Mouse (Mus musculus) limb, embryonic 14.5 days (tissue): ENCODE measurements around the gene Nf2. TPM values are rescaled to one million over a fixed set of nuclear protein-coding genes. Genes with fewer than 3 reads are reported as not detected.
"Not testable (repeated sequence)": the region's sequence is repeated elsewhere in the genome, so short reads cannot be mapped to it uniquely, and the experiment has no call there.

Experiments
- ATAC-seq: fragments of 200-750 bp; cut with Nextera tagmentation; 2 replicates; pipeline ENCODE4 v1.8.0; 2017; ENCODE audit warnings: low read depth, moderate number of reproducible peaks, moderate TSS enrichment; ENCODE audit not compliant: low FRiP score
- DNase-seq: peaks from one replicate; pipeline ENCODE4 v3.0.0-alpha.2; 2015; ENCODE audit warnings: low spot score
- H3K27ac ChIP-seq: fragments of 300-500 bp; sonication (generic); replicated peaks from 2 replicates; pipeline ENCODE4 v1.5.1; 2014; ENCODE audit warnings: low read depth, mild to moderate bottlenecking, low read length, moderate library complexity, mixed read lengths
- H3K27me3 ChIP-seq: fragments of 300-500 bp; sonication (generic); 2 replicates; pipeline ENCODE4 v1.6.1; 2014; ENCODE audit warnings: low read length, mixed read lengths; ENCODE audit not compliant: control insufficient read depth, insufficient read depth
- H3K36me3 ChIP-seq: fragments of 300-500 bp; sonication (generic); 2 replicates; pipeline ENCODE4 v1.6.1; 2014; ENCODE audit warnings: mild to moderate bottlenecking, low read length, moderate library complexity, mixed read lengths; ENCODE audit not compliant: control insufficient read depth, insufficient read depth
- H3K4me1 ChIP-seq: fragments of 300-500 bp; sonication (generic); 2 replicates; pipeline ENCODE4 v1.6.1; 2014; ENCODE audit warnings: antibody characterized with exemption, low read length, mixed read lengths; ENCODE audit not compliant: control insufficient read depth, insufficient read depth
- H3K4me2 ChIP-seq: fragments of 300-500 bp; sonication (generic); replicated peaks from 2 replicates; pipeline ENCODE4 v1.6.1; 2014; ENCODE audit warnings: low read depth, mild to moderate bottlenecking, low read length, moderate library complexity; ENCODE audit not compliant: severe bottlenecking
- H3K4me3 ChIP-seq: fragments of 300-500 bp; sonication (generic); replicated peaks from 2 replicates; pipeline ENCODE4 v1.5.1; 2014; ENCODE audit warnings: low read length
- H3K9ac ChIP-seq: fragments of 300-500 bp; sonication (generic); 2 replicates; pipeline ENCODE4 v1.6.1; 2014; ENCODE audit warnings: mild to moderate bottlenecking, low read depth, low read length, moderate library complexity; ENCODE audit not compliant: severe bottlenecking
- H3K9me3 ChIP-seq: fragments of 300-500 bp; sonication (generic); 2 replicates; pipeline ENCODE4 v1.6.1; 2016; ENCODE audit warnings: low read length; ENCODE audit not compliant: control insufficient read depth
- POLR2A ChIP-seq: fragments of 200-500 bp; IDR thresholded peaks from 2 replicates; pipeline ENCODE4 v1.8.0; 2012; ENCODE audit warnings: inconsistent platforms, mild to moderate bottlenecking, moderate library complexity, borderline replicate concordance; ENCODE audit not compliant: insufficient read depth, insufficient read length; ENCODE audit errors: extremely low read depth
- WGBS: fragments of 180-500 bp; shearing (Covaris S2); extraction: QIAGEN DNeasy Blood & Tissue Kit; methylation state at CpG from one replicate; pipeline ENCODE4 v1.1.7; 2014; 5-methylcytosine and 5-hydroxymethylcytosine counted together
- polyA plus RNA-seq, 2 experiments: library from polyadenylated mRNA; depleted of rRNA in 1 of 2; stranded (reverse) in 1 of 2; unstranded in 1 of 2; fragments of >200 nt; fragmentation: Nextera tagmentation in 1 of 2; extraction: Ambion mirVana in 1 of 2; gene quantifications; 2 replicates each; pipeline versions ENCODE4 v1.2.1 to v1.2.3; 2012 to 2014

Gene Nf2
- polyA plus RNA-seq, 2 experiments = 37.7 to 64.9 TPM

DNA sequence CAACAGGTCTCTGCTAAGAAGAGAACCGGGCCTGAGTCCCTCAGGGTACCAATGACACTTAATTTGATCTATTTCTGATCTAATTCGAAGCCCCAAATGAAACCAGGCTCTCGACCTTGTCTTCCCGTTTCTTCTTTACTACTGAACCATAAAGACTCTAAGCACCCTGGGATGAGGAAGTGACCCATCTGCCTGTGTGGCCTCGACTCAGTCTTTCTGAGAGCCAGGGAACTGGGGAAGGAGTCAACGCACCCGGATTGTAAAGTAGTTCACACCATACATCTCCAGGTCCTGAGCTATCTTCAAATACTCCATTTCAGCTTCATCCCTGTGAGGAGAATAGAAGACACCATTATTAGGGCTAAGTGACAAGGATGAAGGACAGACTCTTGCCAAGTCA lies 45.9 kb downstream of the Nf2 start:
- H3K4me3 ChIP-seq = no peak overlapping the region
- no peak for TF ChIP-seq POLR2A
- H3K9ac ChIP-seq = no peak overlapping the region
- ATAC-seq (no peak), DNase-seq (no peak)
- 38% methylated on average over 7 of the region's 7 CpGs for WGBS
- H3K4me2 ChIP-seq = no peak overlapping the region
- H3K27me3 ChIP-seq = no peaks in the 10 kb centered on the region
- no peak overlapping the region for H3K27ac ChIP-seq
- H3K4me1 ChIP-seq = 0 out of 2 replicates have a peak, but pooled peaks cover 2% of the 10 kb centered on the region
- H3K9me3 ChIP-seq = no peaks in the 10 kb centered on the region
- peaks cover 50% of the 10 kb centered on the region for H3K36me3 ChIP-seq

DNA sequence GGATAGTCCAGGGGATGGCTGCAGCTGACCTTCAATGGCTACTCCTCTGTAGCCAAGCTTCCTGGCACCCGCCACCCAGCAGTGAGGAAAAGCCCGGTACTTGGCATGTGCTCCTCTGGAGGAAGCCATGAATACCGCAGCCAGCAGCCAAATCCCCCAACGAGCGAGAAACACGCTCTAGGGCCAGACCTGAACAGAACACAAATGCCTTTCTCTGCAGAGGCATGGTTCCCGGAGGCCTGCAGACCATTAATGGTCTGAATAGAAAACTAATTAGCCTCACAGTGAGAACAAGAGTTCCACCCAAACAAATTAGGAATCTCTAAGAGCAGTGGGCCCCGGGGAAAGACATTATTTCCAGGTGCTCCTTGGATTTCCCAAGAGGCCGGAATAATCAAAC lies 46.3 kb downstream of the Nf2 start:
- Histone ChIP-seq H3K4me3 (no peak overlapping the region), H3K4me2 (no peak overlapping the region), H3K27me3 (no peaks in the 10 kb centered on the region), H3K9me3 (no peaks in the 10 kb centered on the region), H3K27ac (no peak overlapping the region), H3K9ac (no peak overlapping the region), H3K36me3 (peaks cover 54% of the 10 kb centered on the region), H3K4me1 (0 out of 2 replicates have a peak, but pooled peaks cover 2% of the 10 kb centered on the region)
- DNase-seq (peak; percentile 9), ATAC-seq (no peak)
- no peak for TF ChIP-seq POLR2A
- 23% methylated on average over 9 of the region's 9 CpGs for WGBS

DNA sequence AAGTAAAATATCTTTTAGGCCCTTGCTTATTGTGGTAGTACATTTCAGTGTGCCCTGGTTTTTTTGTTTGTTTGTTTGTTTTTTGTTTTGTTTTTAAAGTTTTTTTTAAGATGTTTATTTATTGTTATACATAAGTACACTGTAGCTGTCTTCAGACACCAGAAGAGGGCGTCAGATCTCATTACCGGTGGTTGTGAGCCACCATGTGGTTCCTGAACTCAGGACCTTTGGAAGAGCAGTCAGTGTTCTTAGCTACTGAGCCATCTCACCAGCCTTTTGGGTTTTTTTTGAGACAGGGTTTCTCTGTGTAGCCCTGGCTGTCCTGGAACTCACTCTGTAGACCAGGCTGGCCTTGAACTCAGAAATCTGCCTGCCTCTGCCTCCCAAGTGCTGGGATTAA lies 46.9 kb downstream of the Nf2 start:
- H3K27me3 ChIP-seq, H3K4me2 ChIP-seq, H3K4me3 ChIP-seq, ATAC-seq, H3K27ac ChIP-seq, H3K9me3 ChIP-seq, H3K9ac ChIP-seq, DNase-seq, H3K4me1 ChIP-seq: not testable (repeated sequence)
- H3K36me3 ChIP-seq = peaks cover 57% of the 10 kb centered on the region
- WGBS = 89% methylated on average over 2 of the region's 2 CpGs

DNA sequence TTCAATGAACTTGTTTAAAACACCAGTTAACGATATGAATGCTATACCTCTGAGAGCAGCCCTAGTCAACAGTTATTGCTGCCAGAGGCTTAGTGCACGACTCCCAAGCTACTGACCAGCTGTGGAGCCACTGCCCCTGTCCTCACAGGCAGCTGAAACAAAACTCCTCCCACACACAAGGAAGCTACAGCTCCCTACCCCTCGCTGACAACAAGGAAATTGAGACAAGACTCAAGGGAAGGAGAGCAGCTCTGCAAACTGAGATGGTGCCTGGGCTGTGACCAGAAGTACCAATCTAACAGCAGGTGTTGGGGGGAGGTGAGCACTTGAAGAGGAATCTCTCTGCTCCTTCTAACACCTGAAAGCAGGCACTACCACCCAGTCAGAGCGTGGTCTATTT lies 48.7 kb downstream of the Nf2 start:
- H3K27me3 ChIP-seq = no peaks in the 10 kb centered on the region
- no peak overlapping the region for H3K27ac ChIP-seq
- 0 out of 2 replicates have a peak, but pooled peaks cover 2% of the 10 kb centered on the region for H3K4me1 ChIP-seq
- H3K9ac ChIP-seq = no peak overlapping the region
- H3K4me3 ChIP-seq = no peak overlapping the region
- WGBS = 41% methylated on average over 4 of the region's 4 CpGs
- ATAC-seq = no peak
- no peaks in the 10 kb centered on the region for H3K9me3 ChIP-seq
- no peak for TF ChIP-seq POLR2A
- H3K36me3 ChIP-seq = peaks cover 47% of the 10 kb centered on the region
- no peak overlapping the region for H3K4me2 ChIP-seq
- DNase-seq = no peak

DNA sequence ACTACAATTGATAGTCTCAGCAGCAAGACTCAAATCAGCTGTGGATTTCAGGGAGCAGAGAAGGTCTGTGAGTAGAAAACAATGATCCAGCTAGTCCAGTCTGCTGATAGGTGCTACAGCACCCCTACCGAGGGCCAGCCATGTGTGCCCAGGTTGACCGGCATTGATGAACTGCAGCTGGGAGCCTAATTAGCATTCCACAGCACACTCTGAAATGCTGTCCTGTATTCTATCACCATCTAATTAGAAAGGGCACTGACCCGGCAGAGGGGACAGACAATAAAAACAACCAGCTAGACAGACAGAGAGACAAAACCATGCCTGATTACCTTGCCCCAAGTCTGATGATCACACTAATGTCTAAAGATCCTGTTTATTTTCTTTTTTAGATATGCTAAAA lies 56.3 kb downstream of the Nf2 start:
- Histone ChIP-seq H3K27me3 (no peaks in the 10 kb centered on the region), H3K27ac (no peak overlapping the region), H3K4me3 (no peak overlapping the region), H3K4me1 (no peaks in the 10 kb centered on the region), H3K9ac (no peak overlapping the region), H3K4me2 (no peak overlapping the region), H3K36me3 (peaks cover 56% of the 10 kb centered on the region), H3K9me3 (no peaks in the 10 kb centered on the region)
- WGBS = 6% methylated on average over 3 of the region's 3 CpGs
- DNase-seq (no peak), ATAC-seq (no peak)
- TF ChIP-seq POLR2A = no peak

DNA sequence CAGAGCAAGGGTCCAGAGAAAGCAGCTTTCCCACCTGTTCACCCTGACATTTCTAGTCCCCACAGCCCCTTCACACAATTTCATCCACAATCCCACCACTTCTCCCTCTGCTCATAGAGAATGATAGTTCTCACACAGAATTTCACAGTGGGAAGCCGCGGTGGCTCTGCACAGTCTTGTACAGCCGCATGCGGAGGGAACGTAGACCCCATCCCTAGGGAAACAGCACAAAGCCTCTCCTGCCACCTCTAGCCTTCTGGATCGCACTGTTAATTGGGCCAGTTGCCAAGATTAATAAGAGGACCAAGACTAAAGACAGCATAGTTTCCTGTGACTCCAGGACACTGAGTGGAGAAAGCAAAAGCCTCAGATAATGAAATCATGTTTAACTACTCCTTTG lies 57.8 kb downstream of the Nf2 start:
- Histone ChIP-seq H3K9me3 (no peaks in the 10 kb centered on the region), H3K27ac (no peak overlapping the region), H3K36me3 (peaks cover 66% of the 10 kb centered on the region), H3K27me3 (no peaks in the 10 kb centered on the region), H3K4me3 (no peak overlapping the region), H3K9ac (no peak overlapping the region), H3K4me1 (no peaks in the 10 kb centered on the region), H3K4me2 (no peak overlapping the region)
- DNase-seq (no peak), ATAC-seq (no peak)
- WGBS = 70% methylated on average over 6 of the region's 6 CpGs
- TF ChIP-seq POLR2A = no peak
